Comparison of ENCODE assay signal across 8 mouse cellular contexts in genomic region chr8:120309326-120309725, GRCm38 (mm10).
DNase-seq lines count a peak whose midpoint lies in the region; ATAC-seq lines count a peak whose summit lies in the region.

No protein-coding gene starts in this region.

- WGBS in limb, embryonic 12.5 days = 69% methylated on average over 18 of the region's 18 CpGs

- H3K27ac ChIP-seq in limb, embryonic 12.5 days = peak overlapping the region; percentile 35; the same call in 1 of the 2 replicates

- H3K4me1 ChIP-seq in limb, embryonic 12.5 days (replicated peaks) = peaks cover 52% of the 10 kb centered on the region

- H3K4me2 ChIP-seq in limb, embryonic 12.5 days = no peak overlapping the region

- H3K27me3 ChIP-seq in limb, embryonic 12.5 days = 0 out of 2 replicates have a peak, but pooled peaks cover 4% of the 10 kb centered on the region

- H3K9me3 ChIP-seq in limb, embryonic 12.5 days = no peaks in the 10 kb centered on the region

- no peaks in the 10 kb centered on the region for H3K36me3 ChIP-seq in limb, embryonic 12.5 days

- peak; percentile 35 for ATAC-seq in granulocyte monocyte progenitor cell, adult 5-6 weeks (replicated peaks; ENCODE audit: poor library complexity, severe bottlenecking)
- no peak for ATAC-seq in limb, embryonic 12.5 days (ENCODE audit: insufficient number of reproducible peaks, insufficient read depth, low FRiP score, low TSS enrichment, low read depth)
- ATAC-seq in monocyte, adult 5-6 weeks (replicated peaks; ENCODE audit: insufficient number of reproducible peaks, low FRiP score, low TSS enrichment, poor library complexity, severe bottlenecking) = no peak

- peak; percentile 68 for DNase-seq in embryo, embryonic 11 days
- DNase-seq in embryo, embryonic 10.5 days (ENCODE audit: low spot score) = no peak
- DNase-seq in cerebellum, adult 9-11 months = peak; percentile 79
- DNase-seq in retina, postnatal 1 day = peak; percentile 94
- no peak for DNase-seq in ovary, adult 18-20 months (ENCODE audit: low spot score)

- 0 out of 2 replicates have a peak overlapping the region, but pooled peaks have one; percentile 12 for H3K9ac ChIP-seq in limb, embryonic 12.5 days (replicated peaks)

- no peak overlapping the region for H3K4me3 ChIP-seq in limb, embryonic 12.5 days (replicated peaks)

Comparison
In these comparisons a context has a peak if more than half of its experiments do, and no peak if none do; other contexts are left out.
1. DNase-seq: peak in embryo, embryonic 11 days (single experiment), cerebellum, adult 9-11 months (single experiment) and retina, postnatal 1 day (single experiment); none in embryo, embryonic 10.5 days (single experiment) and ovary, adult 18-20 months (single experiment).